Mouse (Mus musculus) frontal cortex, postnatal 36 days (tissue): ENCODE measurements around the gene Bola1.
"Not testable (repeated sequence)": the region's sequence is repeated elsewhere in the genome, so short reads cannot be mapped to it uniquely, and the experiment has no call there.

ENCODE experiments used
- DNase-seq, 2 experiments: peaks; one replicate each; pipeline ENCODE4 v3.0.0; 2022; ENCODE audit warnings: low spot score in 2 of 2

The Bola1 gene

DNA sequence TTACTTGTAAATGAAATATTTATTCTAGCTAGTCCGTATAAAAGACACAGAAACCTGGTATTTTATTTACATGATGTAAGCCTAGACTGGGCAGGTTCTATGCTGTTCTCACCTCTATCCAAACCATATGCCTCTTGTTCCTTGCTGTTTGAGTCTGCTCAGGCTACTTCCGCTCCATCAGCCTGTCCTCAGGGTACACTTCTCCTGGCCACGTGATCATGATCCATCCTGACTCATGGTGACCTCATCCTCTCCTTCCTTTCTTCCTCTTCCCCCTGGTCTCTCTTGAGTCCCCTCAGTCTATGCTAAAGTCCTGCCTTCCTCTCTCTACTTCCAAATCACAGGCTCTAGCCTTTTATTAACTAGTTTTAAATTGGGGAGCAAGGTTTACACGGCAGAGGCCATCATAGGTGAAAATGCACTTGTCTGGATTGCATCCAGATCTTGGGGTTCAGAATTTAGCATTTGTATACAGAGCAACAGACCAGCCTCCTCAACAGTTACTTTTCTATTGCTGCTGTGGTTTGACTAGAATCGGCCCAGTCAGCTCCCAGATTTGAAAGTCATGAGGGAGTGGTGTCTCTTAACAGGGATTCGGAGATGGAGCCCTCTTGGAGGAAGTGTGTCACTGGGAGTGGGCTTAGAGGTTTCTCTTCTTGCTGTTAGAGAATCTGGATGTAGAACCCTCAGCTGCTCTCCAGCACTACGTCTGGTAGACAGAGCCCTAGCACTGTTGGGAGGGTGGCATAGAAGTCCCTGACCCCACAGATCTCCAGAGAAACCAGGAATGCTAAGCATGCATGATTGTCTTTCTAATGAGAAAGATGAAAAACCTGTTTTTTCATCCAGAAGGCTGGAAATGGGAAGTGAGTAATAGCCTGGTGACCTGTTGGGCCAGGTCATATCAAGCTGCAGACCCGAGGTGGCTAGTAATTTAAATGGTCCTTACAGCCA, 7.5 kb upstream of the Bola1 start:
- no peak for DNase-seq

DNA sequence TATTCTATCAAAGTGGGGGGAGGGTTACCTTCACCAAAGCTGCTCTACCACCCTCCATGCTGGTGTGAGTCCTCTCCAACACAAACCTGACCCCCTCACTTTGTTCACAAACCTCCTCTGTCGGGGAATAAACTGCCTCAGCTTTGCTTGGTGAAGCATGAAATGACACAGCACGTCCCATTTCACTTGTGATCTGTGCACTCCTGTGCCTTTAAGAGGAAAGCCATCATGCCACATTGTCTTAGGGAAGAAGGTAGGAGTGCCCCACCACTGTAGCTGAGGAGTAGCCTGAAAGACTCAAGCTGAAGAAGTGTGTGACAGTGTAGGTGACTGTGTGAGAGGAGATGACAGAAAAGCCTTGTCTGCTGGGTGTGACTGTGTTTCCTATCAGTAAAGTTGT, 5.9 kb upstream of the Bola1 start:
- no peak for DNase-seq

GRCm38 (mm10) chr3:96222774-96223173, 3.3 kb upstream of the Bola1 start:
- DNase-seq = no peak

- no peak for DNase-seq
Observed at GRCm38 (mm10) chr3:96221640-96222038, 2.1 kb upstream of the Bola1 start.

DNA sequence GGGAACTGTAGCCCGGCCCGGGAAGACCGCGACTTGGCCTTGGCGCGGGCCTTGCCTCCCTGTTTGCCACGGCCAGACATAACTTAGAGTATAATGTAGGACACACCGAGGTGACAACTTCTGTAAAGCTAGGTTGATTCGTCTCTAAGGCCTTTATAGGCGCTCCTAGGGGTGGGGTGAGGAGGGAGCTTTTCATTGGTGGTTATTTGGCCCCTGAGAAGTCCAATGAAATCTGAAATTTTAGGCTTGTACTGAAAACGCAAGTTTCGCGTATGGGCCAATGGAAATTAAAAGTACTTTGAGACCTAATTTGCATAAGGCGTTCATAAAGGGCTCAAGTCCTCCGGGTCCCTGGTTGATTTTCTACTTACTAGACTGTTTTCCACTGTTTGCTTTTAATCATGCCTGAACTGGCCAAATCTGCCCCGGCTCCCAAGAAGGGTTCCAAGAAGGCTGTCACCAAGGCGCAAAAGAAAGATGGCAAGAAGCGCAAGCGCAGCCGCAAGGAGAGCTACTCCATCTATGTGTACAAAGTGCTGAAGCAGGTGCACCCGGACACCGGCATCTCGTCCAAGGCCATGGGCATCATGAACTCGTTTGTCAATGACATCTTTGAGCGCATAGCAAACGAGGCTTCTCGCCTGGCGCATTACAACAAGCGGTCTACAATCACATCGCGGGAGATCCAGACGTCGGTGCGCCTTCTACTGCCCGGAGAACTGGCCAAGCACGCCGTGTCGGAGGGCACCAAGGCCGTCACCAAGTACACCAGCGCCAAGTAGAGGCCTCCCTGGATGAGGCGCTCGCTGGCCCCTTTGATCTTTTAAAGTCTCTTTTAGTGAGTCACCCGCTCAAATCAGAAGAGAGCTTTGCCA, 1.5 kb upstream of the Bola1 start, which contains the start of the genes Hist2h2ac and Hist2h2be:
Hist2h2ac (minus strand) TSS at position 116 of the 875 bp plus-strand sequence.
Hist2h2be (plus strand) TSS at position 355 of the 875 bp plus-strand sequence.
- peak; percentile 88 to 93 for DNase-seq

GRCm38 (mm10) chr3:96220131-96220764, 739 bp upstream of the Bola1 start:
- DNase-seq = not testable (repeated sequence)

DNA sequence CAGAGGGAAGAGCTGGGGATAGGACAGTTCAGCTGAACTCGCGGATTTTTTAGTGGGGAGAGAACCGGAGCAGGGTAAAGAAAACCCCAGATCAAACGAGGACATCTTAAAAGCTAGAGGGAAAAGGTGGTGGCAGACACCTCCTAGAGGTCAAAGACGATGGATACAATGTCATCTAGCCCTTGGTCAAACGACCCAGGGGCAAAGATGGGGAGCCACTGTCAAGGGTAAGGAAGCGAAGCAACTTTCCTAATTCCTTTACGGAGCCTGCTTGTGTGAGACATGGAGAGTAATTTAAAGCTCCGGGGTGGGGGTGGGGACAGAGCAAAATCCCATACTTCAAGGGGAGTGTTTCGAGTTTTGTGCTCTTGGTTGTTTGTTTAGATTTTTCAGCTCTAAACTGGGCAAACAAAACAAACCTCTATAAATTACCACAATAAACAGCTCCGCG, 293 bp downstream of the Bola1 start:
- DNase-seq = peak in 1 of 2 experiments; percentile 42

DNA sequence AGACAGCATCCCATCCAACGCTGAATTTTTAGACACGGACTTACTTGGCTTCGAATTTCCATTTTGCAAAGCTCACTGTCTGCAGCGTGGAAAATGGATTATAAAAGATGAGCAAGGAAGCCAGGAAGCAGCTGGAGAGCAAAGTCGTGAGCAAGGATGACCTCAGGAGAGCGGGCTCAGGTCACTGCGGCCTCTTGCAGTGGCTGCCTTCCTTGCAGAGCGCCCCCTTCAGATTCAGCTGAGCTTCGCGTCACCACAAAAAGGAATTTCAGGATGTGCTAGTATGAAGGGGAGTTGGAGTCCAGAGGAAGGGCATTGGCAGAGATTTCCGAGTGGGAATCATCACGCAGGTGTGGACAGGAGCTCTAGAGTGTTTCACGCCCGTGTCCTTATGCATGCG, 10.3 kb downstream of the Bola1 start:
- DNase-seq = no peak

DNA sequence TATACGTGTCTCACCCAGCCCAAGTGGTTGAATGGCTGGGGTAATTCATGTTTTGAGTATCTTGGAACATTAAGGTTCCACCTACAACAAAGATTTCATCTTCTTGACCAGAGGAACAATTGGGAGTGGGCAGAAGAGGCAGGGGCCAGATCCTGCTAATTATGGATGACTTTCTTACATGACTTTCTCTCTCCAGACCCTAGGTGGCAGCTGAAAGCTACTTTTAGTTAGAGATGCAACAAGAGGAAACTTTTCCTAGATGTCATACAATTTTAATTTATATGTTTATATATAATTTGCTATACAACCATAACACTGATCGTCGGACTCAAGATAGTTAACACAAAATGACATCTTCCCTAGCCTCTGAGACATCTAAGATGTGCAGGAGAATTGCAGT, 11.7 kb downstream of the Bola1 start:
- DNase-seq = no peak

- no peak for DNase-seq
Observed at GRCm38 (mm10) chr3:96199731-96200130, 19.8 kb downstream of the Bola1 start.

DNA sequence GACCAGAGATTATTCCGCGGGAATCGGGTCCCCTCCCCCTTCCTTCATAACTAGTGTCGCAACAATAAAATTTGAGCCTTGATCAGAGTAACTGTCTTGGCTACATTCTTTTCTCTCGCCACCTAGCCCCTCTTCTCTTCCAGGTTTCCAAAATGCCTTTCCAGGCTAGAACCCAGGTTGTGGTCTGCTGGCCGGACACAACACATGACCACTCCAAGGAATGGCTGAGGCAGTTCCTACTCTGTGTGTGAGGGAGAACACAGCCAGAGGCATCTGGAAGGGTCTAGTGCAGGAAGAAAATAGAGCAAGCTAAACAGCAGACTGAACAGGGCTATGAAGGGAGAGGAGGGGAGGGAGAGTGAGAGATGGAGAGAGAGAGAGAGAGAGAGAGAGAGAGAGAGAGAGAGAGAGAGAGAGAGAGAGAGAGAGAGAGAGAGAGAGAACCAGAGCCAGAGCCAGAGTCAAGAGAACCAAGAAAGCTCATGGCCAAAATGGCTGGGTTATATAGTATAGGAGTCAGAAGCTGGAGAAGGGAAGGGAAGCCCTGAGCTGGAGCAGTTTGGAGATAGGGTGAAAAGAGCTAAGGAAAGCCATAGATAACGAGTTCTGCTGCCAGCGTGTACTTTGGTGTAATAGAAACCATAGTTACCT, 20.8 kb downstream of the Bola1 start:
- not testable (repeated sequence) for DNase-seq

- no peak for DNase-seq
Observed at GRCm38 (mm10) chr3:96198181-96198580, 21.3 kb downstream of the Bola1 start.

DNA sequence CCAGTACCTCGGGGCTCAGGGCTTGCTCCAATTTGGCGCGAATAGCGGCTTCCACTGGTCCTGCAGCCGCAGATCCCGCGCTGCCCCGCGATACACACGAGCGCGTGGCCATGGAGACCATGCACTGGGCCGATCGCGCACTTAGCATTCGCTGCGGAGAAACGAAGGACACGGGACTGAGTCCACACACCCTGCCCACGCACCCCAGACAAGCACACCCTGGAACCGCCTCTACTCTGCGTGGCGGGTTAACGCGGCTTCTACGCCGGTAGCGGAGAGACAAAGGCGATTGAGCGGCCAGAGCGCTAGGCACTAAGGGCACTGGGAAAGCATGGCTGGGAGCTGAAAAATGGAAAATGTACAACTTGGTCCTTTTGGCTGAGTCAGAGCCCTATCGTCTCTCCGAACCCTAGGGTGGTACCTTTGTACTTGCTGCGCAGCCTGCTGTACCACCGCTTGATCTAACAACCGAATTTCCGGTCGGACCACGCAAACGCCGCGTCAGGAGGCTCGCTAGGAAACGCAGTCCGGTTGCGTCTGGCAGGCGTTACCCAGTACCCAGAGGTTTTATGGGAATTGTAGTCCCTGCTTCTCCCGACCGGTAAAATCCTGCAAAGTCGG, 22.3 kb downstream of the Bola1 start:
- peak; percentile 92 to 95 for DNase-seq

GRCm38 (mm10) chr3:96196437-96197128, 22.9 kb downstream of the Bola1 start:
- peak in 1 of 2 experiments; percentile 29 for DNase-seq

DNA sequence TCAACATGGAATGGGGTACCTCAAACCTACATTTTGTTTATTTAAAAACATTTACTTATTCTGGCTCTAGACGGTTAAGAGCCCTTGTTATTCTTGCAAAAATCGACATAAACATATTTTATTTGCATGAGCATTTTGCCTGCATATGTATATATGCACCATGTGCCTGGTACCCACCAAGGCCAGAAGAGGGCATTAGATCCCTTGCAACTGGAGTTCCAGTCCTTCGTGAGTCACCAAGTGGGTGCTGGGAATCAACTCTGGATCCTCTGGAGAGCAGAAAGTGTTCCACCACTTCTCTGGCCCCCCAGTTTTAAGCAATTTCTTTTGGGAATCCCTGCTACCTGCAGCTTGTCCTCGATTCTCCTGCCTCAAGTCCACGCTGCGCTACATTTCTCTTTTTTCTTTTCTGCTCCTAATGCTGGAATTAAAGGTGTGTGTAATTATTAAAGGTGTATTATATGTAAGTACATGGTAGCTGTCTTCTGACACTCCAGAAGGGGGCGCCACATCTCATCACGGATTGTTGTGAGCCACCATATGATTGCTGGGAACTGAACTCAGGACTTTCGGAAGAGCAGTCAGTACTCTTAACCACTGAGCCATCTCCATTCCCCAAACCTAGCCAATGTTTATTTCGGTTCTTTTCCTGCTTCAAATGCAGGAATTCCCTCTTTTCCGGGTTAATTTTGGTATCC, 23.7 kb downstream of the Bola1 start:
- DNase-seq = no peak

DNA sequence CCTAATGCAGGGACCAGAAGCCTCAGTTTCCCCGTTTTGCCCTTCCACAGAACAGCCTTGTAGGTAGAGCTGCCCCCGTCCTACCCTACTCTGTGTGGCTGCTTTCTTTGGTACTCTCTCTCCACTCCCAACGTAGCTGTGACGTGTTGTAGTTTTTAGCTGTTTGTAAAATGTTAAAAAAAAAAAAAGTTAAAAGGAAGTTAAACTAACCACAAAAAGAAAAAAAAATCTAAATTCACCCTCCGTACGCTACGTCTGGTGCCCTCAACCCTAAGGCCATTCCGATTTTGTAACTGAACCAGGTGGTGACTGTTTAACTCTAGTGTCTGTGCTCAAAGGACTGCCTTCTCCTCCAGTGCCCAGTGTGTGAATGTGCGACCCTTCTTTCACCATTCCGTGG, 24.5 kb downstream of the Bola1 start:
- no peak for DNase-seq

DNA sequence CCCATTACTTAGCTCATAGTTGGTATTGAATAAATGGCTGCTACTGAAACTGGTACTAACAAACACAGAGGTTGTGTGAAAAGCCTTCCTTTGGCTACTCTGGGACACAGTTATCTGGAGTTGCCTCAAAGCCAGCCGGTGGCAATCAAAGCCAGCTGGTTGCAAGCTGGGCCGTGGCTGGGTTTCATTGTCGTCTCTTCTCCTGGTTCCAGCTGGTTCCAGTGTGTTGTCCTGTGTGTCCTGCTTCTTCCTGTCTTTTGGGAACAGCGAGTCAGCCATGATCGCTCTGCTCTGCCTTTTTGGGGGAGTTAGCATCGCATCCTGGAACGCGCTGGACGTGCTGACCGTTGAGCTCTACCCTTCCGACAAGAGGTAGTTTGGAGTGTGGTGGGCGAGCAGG, 26.5 kb downstream of the Bola1 start:
- DNase-seq = no peak

DNA sequence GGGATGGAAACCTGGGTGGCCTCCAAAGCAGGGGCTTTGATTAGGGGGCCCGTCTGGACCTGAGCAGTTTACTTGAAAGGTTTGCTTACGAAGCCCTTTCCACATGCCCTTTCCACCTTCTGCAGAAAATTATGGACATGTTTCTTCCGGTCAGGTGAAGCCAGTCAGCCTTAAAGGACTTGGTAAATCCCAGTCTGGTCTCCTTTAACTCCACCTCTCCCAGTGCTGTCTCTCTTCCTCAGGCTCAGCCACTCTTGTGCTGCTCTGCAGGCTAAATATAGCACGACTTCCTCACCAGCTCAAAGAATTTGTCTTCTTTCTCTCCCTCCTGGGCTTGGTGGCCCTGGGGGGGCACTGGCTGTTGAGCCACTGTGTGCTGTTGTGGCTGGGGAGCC, 37.1 kb downstream of the Bola1 start:
- DNase-seq = peak; percentile 48 to 58
